Mouse (Mus musculus) intestine, embryonic 16.5 days (tissue): ENCODE results near the gene Nacc2. TPM values are rescaled to one million over a fixed set of nuclear protein-coding genes. Genes with fewer than 3 reads are reported as not detected.
A peak's percentile ranks its signal among the peaks of the same experiment; 100 is the strongest.

Source experiments
- ATAC-seq: fragments of 200-750 bp; cut with Nextera tagmentation; 2 replicates; pipeline ENCODE4 v1.8.0; 2017; ENCODE audit warnings: moderate TSS enrichment, moderate library complexity
- H3K27ac ChIP-seq: fragments of 300-500 bp; sonication (generic); 2 replicates; pipeline ENCODE4 v1.5.1; 2014; ENCODE audit warnings: mild to moderate bottlenecking, low read length
- H3K27me3 ChIP-seq: fragments of 300-500 bp; sonication (generic); replicated peaks from 2 replicates; pipeline ENCODE4 v1.6.1; 2014; ENCODE audit warnings: low read length, control low read depth, mixed read lengths; ENCODE audit not compliant: control insufficient read depth, insufficient read depth
- H3K36me3 ChIP-seq: fragments of 300-500 bp; sonication (generic); 2 replicates; pipeline ENCODE4 v1.6.1; 2014; ENCODE audit warnings: low read length, control low read depth; ENCODE audit not compliant: control insufficient read depth, insufficient read depth
- H3K4me1 ChIP-seq: fragments of 300-500 bp; sonication (generic); 2 replicates; pipeline ENCODE4 v1.6.1; 2014; ENCODE audit warnings: low read length, control low read depth, mixed read lengths; ENCODE audit not compliant: control insufficient read depth, insufficient read depth
- H3K4me2 ChIP-seq: fragments of 300-500 bp; sonication (generic); 2 replicates; pipeline ENCODE4 v1.6.1; 2014; ENCODE audit warnings: low read depth, low read length, control low read depth
- H3K4me3 ChIP-seq: fragments of 300-500 bp; sonication (generic); 2 replicates; pipeline ENCODE4 v1.5.1; 2014; ENCODE audit warnings: mild to moderate bottlenecking, low read length
- H3K9ac ChIP-seq: fragments of 300-500 bp; sonication (generic); 2 replicates; pipeline ENCODE4 v1.6.1; 2014; ENCODE audit warnings: low read depth, low read length
- H3K9me3 ChIP-seq: fragments of 300-500 bp; sonication (generic); 2 replicates; pipeline ENCODE4 v1.6.1; 2016; ENCODE audit warnings: low read length, control low read depth; ENCODE audit not compliant: control insufficient read depth
- whole genome bisulfite sequencing: fragments of 180-500 bp; shearing (Covaris S2); extraction: QIAGEN DNeasy Blood & Tissue Kit; methylation state at CpG from one replicate; pipeline ENCODE4 v1.1.7; 2014; 5-methylcytosine and 5-hydroxymethylcytosine counted together
- polyA plus RNA-seq: library from polyadenylated mRNA; unstranded; fragments of >200 nt; fragmentation: Nextera tagmentation; extraction: Ambion mirVana; gene quantifications from 2 replicates; pipeline ENCODE4 v1.2.1, GENCODE M21; 2015

The Nacc2 gene
- polyA plus RNA-seq, 1 experiment from 2014 or later, result 18.6 TPM

- no peak for ATAC-seq
- Histone ChIP-seq H3K9me3 (no peaks in the 10 kb centered on the region), H3K27me3 (no peaks in the 10 kb centered on the region), H3K9ac (no peak overlapping the region), H3K4me3 (no peak overlapping the region), H3K4me2 (no peak overlapping the region), H3K27ac (no peak overlapping the region), H3K36me3 (no peaks in the 10 kb centered on the region), H3K4me1 (peaks cover 25% of the 10 kb centered on the region)
- WGBS, result 75% methylated on average over 6 of the region's 6 CpGs
Observed at GRCm38 (mm10) chr2:26115215-26115614, 7.8 kb downstream of the Nacc2 start.

GRCm38 (mm10) chr2:26108237-26108636 is 14.8 kb downstream of the Nacc2 start:
- Histone ChIP-seq H3K9me3 (no peaks in the 10 kb centered on the region), H3K27ac (no peak overlapping the region), H3K4me2 (no peak overlapping the region), H3K9ac (no peak overlapping the region), H3K27me3 (no peaks in the 10 kb centered on the region), H3K36me3 (no peaks in the 10 kb centered on the region), H3K4me1 (no peaks in the 10 kb centered on the region), H3K4me3 (no peak overlapping the region)
- 81% methylated on average over 6 of the region's 6 CpGs for WGBS
- ATAC-seq, result no peak

DNA sequence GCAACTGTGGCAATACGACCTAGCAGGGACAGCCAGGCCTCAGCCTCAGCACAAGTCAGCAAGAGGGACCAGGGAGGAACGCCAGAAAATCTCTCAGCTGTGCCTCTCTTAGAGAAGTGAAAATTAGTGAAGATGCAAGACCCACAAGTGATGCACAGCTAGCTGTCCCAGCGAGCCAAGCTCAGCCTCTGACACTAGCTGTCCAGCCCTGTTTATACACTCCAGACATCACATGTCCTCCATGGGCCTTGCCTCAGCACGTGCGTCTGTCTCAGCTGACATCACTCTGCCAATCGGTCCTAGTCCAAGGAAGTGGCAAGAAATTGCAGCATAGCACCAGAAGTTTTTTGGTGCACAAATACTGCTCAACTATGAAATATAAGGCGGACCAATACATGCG is 16.0 kb downstream of the Nacc2 start:
- no peak for ATAC-seq
- H3K4me3 ChIP-seq, result no peak overlapping the region
- H3K9me3 ChIP-seq, result no peaks in the 10 kb centered on the region
- H3K27ac ChIP-seq, result no peak overlapping the region
- 82% methylated on average over 8 of the region's 8 CpGs for WGBS
- no peaks in the 10 kb centered on the region for H3K36me3 ChIP-seq
- no peaks in the 10 kb centered on the region for H3K27me3 ChIP-seq
- H3K9ac ChIP-seq, result no peak overlapping the region
- H3K4me1 ChIP-seq, result no peaks in the 10 kb centered on the region
- H3K4me2 ChIP-seq, result no peak overlapping the region

GRCm38 (mm10) chr2:26106233-26106632 is 16.8 kb downstream of the Nacc2 start:
- Histone ChIP-seq H3K27me3 (no peaks in the 10 kb centered on the region), H3K36me3 (no peaks in the 10 kb centered on the region), H3K9me3 (no peaks in the 10 kb centered on the region), H3K4me3 (no peak overlapping the region), H3K9ac (no peak overlapping the region), H3K4me1 (no peaks in the 10 kb centered on the region), H3K4me2 (no peak overlapping the region), H3K27ac (no peak overlapping the region)
- ATAC-seq, result no peak
- 79% methylated on average over 2 of the region's 2 CpGs for WGBS

DNA sequence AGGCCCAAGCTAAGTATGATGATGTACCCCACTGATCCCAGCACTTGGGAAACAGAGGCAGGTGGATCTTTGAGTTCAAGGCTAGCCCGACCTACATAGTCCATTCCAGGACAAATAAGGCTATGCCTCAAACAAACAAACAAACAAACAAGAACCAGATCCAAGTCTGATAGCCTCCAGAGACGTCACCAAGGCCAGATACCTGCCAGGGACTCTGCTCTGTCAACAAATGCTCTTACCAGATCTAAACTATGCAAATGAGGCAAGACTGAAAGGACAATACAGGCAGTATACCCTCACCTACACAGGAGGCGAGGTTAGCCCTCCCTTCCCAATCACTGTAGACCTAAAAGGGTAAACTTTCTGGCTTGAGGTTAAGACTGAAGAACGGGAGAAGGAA is 22.7 kb downstream of the Nacc2 start:
- ATAC-seq, result no peak
- Histone ChIP-seq H3K9me3 (no peaks in the 10 kb centered on the region), H3K4me2 (no peak overlapping the region), H3K27ac (no peak overlapping the region), H3K36me3 (no peaks in the 10 kb centered on the region), H3K9ac (no peak overlapping the region), H3K4me1 (no peaks in the 10 kb centered on the region), H3K4me3 (no peak overlapping the region), H3K27me3 (no peaks in the 10 kb centered on the region)
- 70% methylated on average over 4 of the region's 4 CpGs for WGBS

GRCm38 (mm10) chr2:26099851-26100250 is 23.2 kb downstream of the Nacc2 start:
- Histone ChIP-seq H3K9me3 (no peaks in the 10 kb centered on the region), H3K27me3 (no peaks in the 10 kb centered on the region), H3K36me3 (no peaks in the 10 kb centered on the region), H3K4me1 (no peaks in the 10 kb centered on the region), H3K4me2 (no peak overlapping the region), H3K27ac (no peak overlapping the region), H3K4me3 (no peak overlapping the region), H3K9ac (no peak overlapping the region)
- ATAC-seq, result no peak
- 63% methylated on average over 1 of the region's 1 CpGs for WGBS

DNA sequence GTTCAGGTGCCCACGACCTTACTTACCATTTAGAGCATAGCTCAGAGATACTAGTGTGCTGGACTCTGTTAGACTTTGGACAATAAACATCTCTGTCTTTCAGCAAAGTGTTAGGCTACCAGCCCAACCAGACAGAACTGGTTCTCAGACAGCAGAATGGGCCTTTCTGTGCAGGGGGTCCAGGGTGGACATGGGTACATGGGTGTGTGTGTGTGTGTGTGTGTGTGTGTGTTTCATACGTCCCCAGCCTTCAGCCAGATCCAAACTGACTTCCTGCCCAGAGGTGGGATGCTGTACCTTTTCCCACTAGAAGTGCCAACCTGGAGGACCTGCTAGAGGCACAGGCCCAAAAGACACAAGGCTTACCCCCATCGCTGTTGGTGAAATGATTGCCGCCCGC is 23.8 kb downstream of the Nacc2 start:
- no peaks in the 10 kb centered on the region for H3K36me3 ChIP-seq
- H3K4me3 ChIP-seq, result no peak overlapping the region
- H3K27ac ChIP-seq, result no peak overlapping the region
- no peaks in the 10 kb centered on the region for H3K4me1 ChIP-seq
- H3K4me2 ChIP-seq, result no peak overlapping the region
- no peaks in the 10 kb centered on the region for H3K27me3 ChIP-seq
- WGBS, result 85% methylated on average over 5 of the region's 5 CpGs
- no peak for ATAC-seq
- no peaks in the 10 kb centered on the region for H3K9me3 ChIP-seq
- no peak overlapping the region for H3K9ac ChIP-seq

DNA sequence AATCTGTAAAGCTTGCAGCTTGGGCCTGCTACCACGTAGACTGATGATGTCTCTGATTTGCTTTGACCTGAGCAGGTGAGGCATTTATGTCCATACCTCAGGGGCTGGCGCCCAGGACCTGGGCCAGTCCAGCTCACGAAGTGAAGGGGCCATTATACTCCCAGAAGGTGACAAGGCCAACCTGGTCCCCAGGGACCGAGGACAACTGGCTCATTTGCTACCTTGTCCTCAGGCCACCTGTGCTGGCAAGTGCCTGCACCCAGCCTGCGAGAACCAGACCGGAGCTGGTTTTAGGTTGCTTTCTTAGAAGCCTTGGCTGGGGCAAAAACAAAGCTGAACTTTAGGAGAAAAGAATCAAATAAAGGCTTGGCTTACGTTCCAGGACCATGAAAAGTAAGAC is 29.1 kb downstream of the Nacc2 start:
- Histone ChIP-seq H3K36me3 (no peaks in the 10 kb centered on the region), H3K4me1 (peaks cover 15% of the 10 kb centered on the region), H3K27ac (no peak overlapping the region), H3K4me3 (no peak overlapping the region), H3K9me3 (no peaks in the 10 kb centered on the region), H3K9ac (no peak overlapping the region), H3K27me3 (0 out of 2 replicates have a peak, but pooled peaks cover 2% of the 10 kb centered on the region), H3K4me2 (no peak overlapping the region)
- WGBS, result 83% methylated on average over 7 of the region's 7 CpGs
- no peak for ATAC-seq

GRCm38 (mm10) chr2:26091771-26092393 is 31.1 kb downstream of the Nacc2 start:
- WGBS, result 2% methylated on average over 24 of the region's 24 CpGs

More at GRCm38 (mm10) chr2:26091771-26092393, 31.1 kb downstream of the Nacc2 start:
- no peaks in the 10 kb centered on the region for H3K36me3 ChIP-seq
- peak overlapping the region; percentile 73 for H3K9ac ChIP-seq
- H3K4me3 ChIP-seq, result peak overlapping the region; percentile 51
- peak overlapping the region; percentile 53 for H3K27ac ChIP-seq
- no peaks in the 10 kb centered on the region for H3K9me3 ChIP-seq
- peaks cover 15% of the 10 kb centered on the region for H3K4me1 ChIP-seq
- 0 out of 2 replicates have a peak, but pooled peaks cover 2% of the 10 kb centered on the region for H3K27me3 ChIP-seq
- H3K4me2 ChIP-seq, result peak overlapping the region; percentile 98
- ATAC-seq, result peak; percentile 68
